Mouse (Mus musculus) ES-CJ7 (cell line): Measurements from ENCODE around the gene Dlx4.
A peak's percentile ranks its signal among the peaks of the same experiment; 100 is the strongest.

ENCODE experiments used
- DNase-seq: peaks from one replicate; pipeline ENCODE4 v3.0.0; 2011; ENCODE audit warnings: low read depth, low spot score

Dlx4 gene

GRCm38 (mm10) chr11:95104266-95104665 is 41.8 kb downstream of the Dlx4 start:
- DNase-seq: no peak

GRCm38 (mm10) chr11:95102161-95102904 is 43.7 kb downstream of the Dlx4 start:
- no peak for DNase-seq

GRCm38 (mm10) chr11:95101071-95101788 is 44.8 kb downstream of the Dlx4 start:
- no peak for DNase-seq

GRCm38 (mm10) chr11:95100393-95100792 is 45.7 kb downstream of the Dlx4 start:
- peak; percentile 83 for DNase-seq

GRCm38 (mm10) chr11:95098346-95099095 is 47.5 kb downstream of the Dlx4 start:
- no peak for DNase-seq

GRCm38 (mm10) chr11:95097889-95098288 is 48.2 kb downstream of the Dlx4 start:
- DNase-seq: no peak

- DNase-seq: no peak
Observed at GRCm38 (mm10) chr11:95096608-95097373, 49.3 kb downstream of the Dlx4 start.

- no peak for DNase-seq
Observed at GRCm38 (mm10) chr11:95095596-95095995, 50.5 kb downstream of the Dlx4 start.

GRCm38 (mm10) chr11:95093077-95093476 is 53.0 kb downstream of the Dlx4 start:
- DNase-seq: no peak
